Mouse (Mus musculus) forebrain, embryonic 11.5 days (tissue): ENCODE data around the gene Akap6. TPM values are rescaled to one million over a fixed set of nuclear protein-coding genes. Genes with fewer than 3 reads are reported as not detected.
A peak's percentile ranks its signal among the peaks of the same experiment; 100 is the strongest.

Experiments
- ATAC-seq: fragments of 200-750 bp; cut with Nextera tagmentation; replicated peaks from 2 replicates; pipeline ENCODE4 v1.8.0; 2017; ENCODE audit warnings: moderate TSS enrichment; ENCODE audit not compliant: low FRiP score
- DNase-seq: peaks from one replicate; pipeline ENCODE4 v3.0.0-alpha.2; 2017; ENCODE audit warnings: low spot score
- H3K27ac ChIP-seq: fragments of 300-500 bp; sonication (generic); 2 replicates; pipeline ENCODE4 v1.5.1; 2014; ENCODE audit warnings: low read depth, low read length
- H3K27me3 ChIP-seq: fragments of 300-500 bp; sonication (generic); 2 replicates; pipeline ENCODE4 v1.6.1; 2014; ENCODE audit warnings: mild to moderate bottlenecking, low read length, mixed read lengths; ENCODE audit not compliant: control insufficient read depth, insufficient read depth
- H3K36me3 ChIP-seq: fragments of 300-500 bp; sonication (generic); 2 replicates; pipeline ENCODE4 v1.6.1; 2014; ENCODE audit warnings: mild to moderate bottlenecking, low read length, moderate library complexity, mixed read lengths; ENCODE audit not compliant: control insufficient read depth, insufficient read depth
- H3K4me1 ChIP-seq: fragments of 300-500 bp; sonication (generic); replicated peaks from 2 replicates; pipeline ENCODE4 v1.6.1; 2014; ENCODE audit warnings: low read length, mixed read lengths; ENCODE audit not compliant: control insufficient read depth, insufficient read depth
- H3K4me2 ChIP-seq: fragments of 300-500 bp; sonication (generic); 2 replicates; pipeline ENCODE4 v1.6.1; 2014; ENCODE audit warnings: low read depth, mild to moderate bottlenecking, low read length, moderate library complexity, mixed read lengths; ENCODE audit not compliant: severe bottlenecking
- H3K4me3 ChIP-seq: fragments of 300-500 bp; sonication (generic); 2 replicates; pipeline ENCODE4 v1.5.1; 2014; ENCODE audit warnings: low read depth, low read length
- H3K9ac ChIP-seq: fragments of 300-500 bp; sonication (generic); 2 replicates; pipeline ENCODE4 v1.6.1; 2014; ENCODE audit warnings: low read length
- H3K9me3 ChIP-seq: fragments of 300-500 bp; sonication (generic); 2 replicates; pipeline ENCODE4 v1.6.1; 2016; ENCODE audit warnings: low read length, mixed read lengths; ENCODE audit not compliant: control insufficient read depth
- WGBS: fragments of 180-500 bp; shearing (Covaris S2); extraction: QIAGEN DNeasy Blood & Tissue Kit; methylation state at CpG from one replicate; pipeline ENCODE4 v1.1.7; 2014; 5-methylcytosine and 5-hydroxymethylcytosine counted together
- polyA plus RNA-seq: library from polyadenylated mRNA; unstranded; fragments of >200 nt; fragmentation: Nextera tagmentation; extraction: Ambion mirVana; gene quantifications from 2 replicates; pipeline ENCODE4 v1.2.1, GENCODE M21; 2014

Akap6 gene
- polyA plus RNA-seq, 1 experiment from 2014 or later, result 13.2 TPM

DNA sequence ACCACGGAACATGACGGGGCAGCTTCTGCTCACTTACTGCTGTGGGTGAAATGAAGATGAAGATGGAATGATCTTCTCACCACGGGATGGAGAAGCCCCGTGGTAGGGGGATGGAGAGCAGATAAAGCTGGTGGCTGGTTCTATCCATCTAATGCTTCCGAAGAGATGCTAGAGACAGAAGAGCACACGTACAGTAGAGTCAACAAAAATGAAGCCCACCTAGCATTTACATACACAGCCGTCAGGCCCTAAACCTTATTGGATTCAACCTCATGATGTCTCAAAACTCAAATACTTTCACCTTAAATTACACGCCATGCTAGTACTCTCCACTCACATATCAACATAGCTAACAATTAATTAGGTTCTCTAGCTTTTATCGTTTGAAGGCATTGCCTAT lies 367.1 kb downstream of the Akap6 start:
- H3K4me2 ChIP-seq, result no peak overlapping the region; the same call in 1 of the 2 replicates
- peak overlapping the region; percentile 50; the same call in 1 of the 2 replicates for H3K27ac ChIP-seq
- no peak overlapping the region for H3K9ac ChIP-seq
- no peaks in the 10 kb centered on the region for H3K9me3 ChIP-seq
- DNase-seq (no peak), ATAC-seq (no peak)
- H3K4me1 ChIP-seq, result peaks cover 13% of the 10 kb centered on the region; the same call in 1 of the 2 replicates
- no peaks in the 10 kb centered on the region for H3K27me3 ChIP-seq
- 59% methylated on average over 9 of the region's 9 CpGs for WGBS
- H3K36me3 ChIP-seq, result no peaks in the 10 kb centered on the region
- H3K4me3 ChIP-seq, result no peak overlapping the region

DNA sequence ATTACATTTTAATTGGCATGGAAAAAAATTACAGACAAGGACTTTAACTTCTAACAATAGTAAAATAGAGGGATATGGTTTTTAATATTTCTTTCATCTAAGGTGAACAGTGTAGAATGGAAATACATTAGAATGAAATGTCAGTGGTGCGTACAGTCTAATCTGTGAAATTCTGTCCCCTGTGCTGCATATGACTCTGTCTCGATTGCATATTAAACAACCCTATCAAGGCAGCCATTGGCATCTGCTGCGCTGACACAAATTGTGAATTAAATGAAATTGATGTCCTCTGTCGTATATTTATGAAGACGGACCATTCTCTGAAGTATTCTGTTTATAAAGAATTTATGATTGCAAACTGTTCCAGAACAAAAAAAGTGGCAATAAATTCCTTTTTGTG lies 371.7 kb downstream of the Akap6 start:
- no peaks in the 10 kb centered on the region for H3K9me3 ChIP-seq
- peaks cover 3% of the 10 kb centered on the region; the same call in 1 of the 2 replicates for H3K4me1 ChIP-seq
- H3K27ac ChIP-seq, result no peak overlapping the region
- no peak overlapping the region for H3K4me3 ChIP-seq
- H3K9ac ChIP-seq, result no peak overlapping the region
- WGBS, result 79% methylated on average over 5 of the region's 5 CpGs
- H3K36me3 ChIP-seq, result no peaks in the 10 kb centered on the region
- no peaks in the 10 kb centered on the region for H3K27me3 ChIP-seq
- H3K4me2 ChIP-seq, result no peak overlapping the region
- no peak for ATAC-seq
- DNase-seq, result no peak

DNA sequence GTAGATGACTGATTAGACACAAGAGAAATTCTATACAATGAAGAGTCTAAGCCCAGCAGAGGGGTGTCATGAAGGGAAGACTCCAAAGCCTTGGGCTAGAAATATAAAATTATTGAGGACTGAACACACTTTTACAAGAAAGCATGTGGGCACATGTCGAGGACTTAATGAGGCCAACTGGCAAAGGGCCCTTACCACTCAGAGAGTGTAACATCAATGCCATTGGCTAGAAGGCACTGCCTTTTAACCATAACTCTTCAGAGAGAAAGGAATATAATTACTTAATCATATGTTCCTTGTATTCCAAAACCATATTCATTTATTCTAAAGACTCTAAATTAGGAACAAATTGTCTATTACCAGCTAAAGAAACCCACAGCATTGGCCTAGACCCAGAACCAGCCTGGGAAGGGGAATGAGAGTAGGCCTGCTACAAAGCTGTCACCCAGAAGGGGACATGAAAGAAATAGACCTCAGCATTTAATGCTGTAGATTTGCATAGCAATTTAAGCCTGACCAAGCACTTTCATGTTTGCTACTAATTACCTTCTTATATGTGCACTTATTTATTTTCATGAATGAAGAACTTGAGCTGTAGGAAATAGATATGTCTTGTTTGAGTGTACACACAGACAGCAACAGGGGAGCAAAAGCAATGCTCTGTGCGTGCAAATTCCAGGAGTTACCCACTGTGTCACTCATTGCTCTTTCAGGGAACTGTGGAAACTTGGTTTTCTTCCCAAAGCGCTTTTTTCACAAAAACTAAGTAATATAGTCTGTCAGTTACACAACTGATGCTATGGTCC lies 377.6 kb downstream of the Akap6 start:
- no peak overlapping the region for H3K27ac ChIP-seq
- H3K9me3 ChIP-seq, result no peaks in the 10 kb centered on the region
- WGBS, result 84% methylated on average over 3 of the region's 3 CpGs
- no peaks in the 10 kb centered on the region for H3K27me3 ChIP-seq
- H3K4me1 ChIP-seq, result no peaks in the 10 kb centered on the region
- ATAC-seq (no peak), DNase-seq (no peak)
- no peaks in the 10 kb centered on the region for H3K36me3 ChIP-seq
- no peak overlapping the region for H3K9ac ChIP-seq
- H3K4me2 ChIP-seq, result no peak overlapping the region
- no peak overlapping the region for H3K4me3 ChIP-seq

DNA sequence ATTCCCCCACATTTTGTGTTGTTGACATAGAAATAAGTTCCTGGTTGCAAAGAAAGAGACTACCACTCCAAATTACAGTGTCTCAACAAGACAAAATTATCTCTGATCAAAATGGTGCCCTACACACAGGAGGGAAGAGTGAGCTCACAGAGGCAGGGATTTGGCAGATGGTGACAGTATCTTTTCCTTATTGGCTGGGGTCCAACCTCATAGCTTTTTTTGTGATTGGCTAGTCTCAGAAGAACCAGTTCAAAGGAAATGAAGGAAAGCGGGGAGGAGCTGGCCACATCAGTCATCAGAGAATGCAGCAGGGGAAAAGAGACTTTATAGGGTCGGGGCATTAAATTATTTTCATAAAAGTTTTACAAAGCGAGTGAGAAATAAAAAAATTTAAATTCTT lies 386.6 kb downstream of the Akap6 start:
- Histone ChIP-seq H3K9ac (no peak overlapping the region), H3K9me3 (no peaks in the 10 kb centered on the region), H3K27me3 (no peaks in the 10 kb centered on the region), H3K27ac (no peak overlapping the region), H3K4me2 (no peak overlapping the region), H3K4me1 (no peaks in the 10 kb centered on the region), H3K4me3 (no peak overlapping the region), H3K36me3 (no peaks in the 10 kb centered on the region)
- DNase-seq (no peak), ATAC-seq (no peak)
- 82% methylated on average over 3 of the region's 3 CpGs for WGBS

DNA sequence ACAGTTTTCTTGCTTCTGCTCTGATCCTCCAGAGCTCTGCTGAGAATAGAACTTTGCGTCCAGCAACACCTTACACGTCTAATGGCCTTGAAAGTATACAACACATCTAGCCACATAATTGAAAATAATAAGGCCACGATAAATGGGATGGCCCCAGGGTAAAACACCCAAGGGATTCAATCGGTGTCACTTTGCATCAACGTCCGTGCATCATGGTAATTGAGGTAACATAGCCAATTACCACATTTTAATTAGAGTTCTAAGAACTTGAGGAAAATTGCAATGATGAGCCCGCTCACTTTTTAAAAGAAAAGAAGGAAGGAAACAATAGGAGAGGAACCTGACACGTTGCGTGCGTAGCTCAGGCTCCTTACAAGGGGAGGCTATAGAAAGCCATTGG lies 413.1 kb downstream of the Akap6 start:
- WGBS, result 51% methylated on average over 10 of the region's 10 CpGs
- no peaks in the 10 kb centered on the region for H3K36me3 ChIP-seq
- H3K4me2 ChIP-seq, result no peak overlapping the region
- ATAC-seq (0 out of 2 replicates have a peak, but pooled peaks have one; percentile 46), DNase-seq (no peak)
- no peaks in the 10 kb centered on the region for H3K27me3 ChIP-seq
- H3K9me3 ChIP-seq, result no peaks in the 10 kb centered on the region
- H3K4me1 ChIP-seq, result no peaks in the 10 kb centered on the region
- H3K27ac ChIP-seq, result no peak overlapping the region
- H3K9ac ChIP-seq, result no peak overlapping the region
- H3K4me3 ChIP-seq, result no peak overlapping the region

DNA sequence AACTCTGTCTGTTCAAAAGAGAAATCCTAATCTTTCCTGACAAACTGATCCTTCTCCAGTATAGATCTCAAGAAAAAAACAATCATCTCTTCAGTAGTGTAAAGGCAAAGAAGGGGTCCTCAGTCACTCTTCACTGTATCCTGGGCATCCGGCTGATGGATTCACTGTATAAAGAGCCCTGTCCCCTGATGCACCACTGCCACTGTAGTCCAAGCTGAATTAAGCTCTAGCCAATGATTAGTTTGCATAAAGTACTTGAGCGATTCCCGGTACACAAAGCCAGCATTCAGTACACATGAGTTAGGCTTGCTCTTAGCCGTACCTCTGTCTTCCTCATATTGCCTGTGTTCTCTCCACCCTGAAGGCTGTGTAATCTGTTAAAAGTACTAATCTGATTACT lies 420.2 kb downstream of the Akap6 start:
- Histone ChIP-seq H3K9me3 (peaks cover 3% of the 10 kb centered on the region; the same call in 1 of the 2 replicates), H3K9ac (no peak overlapping the region; the same call in 1 of the 2 replicates), H3K4me2 (no peak overlapping the region), H3K4me1 (peaks cover 9% of the 10 kb centered on the region), H3K4me3 (no peak overlapping the region), H3K27me3 (no peaks in the 10 kb centered on the region), H3K36me3 (no peaks in the 10 kb centered on the region), H3K27ac (no peak overlapping the region)
- ATAC-seq (0 out of 2 replicates have a peak, but pooled peaks have one; percentile 27), DNase-seq (no peak)
- 12% methylated on average over 4 of the region's 4 CpGs for WGBS

DNA sequence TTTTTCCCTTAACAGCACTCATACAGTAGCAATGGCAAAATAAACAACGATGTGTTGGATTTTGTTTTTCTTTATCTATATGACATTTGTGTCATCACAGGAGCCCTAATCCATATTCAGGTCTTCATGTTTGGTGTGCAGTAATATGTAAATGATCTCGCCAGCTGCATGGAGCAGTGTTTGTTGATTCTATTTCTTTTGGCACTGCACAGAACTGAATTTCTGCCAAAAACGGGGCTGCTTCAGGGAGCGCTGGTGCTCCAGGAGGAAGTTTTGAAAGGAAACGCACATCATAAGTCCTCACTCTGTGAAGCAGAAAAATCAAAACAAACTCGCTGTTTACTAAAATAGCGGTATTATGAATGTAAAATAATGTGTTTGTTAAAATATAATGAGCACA lies 424.9 kb downstream of the Akap6 start:
- H3K4me3 ChIP-seq, result no peak overlapping the region
- peaks cover 3% of the 10 kb centered on the region; the same call in 1 of the 2 replicates for H3K9me3 ChIP-seq
- WGBS, result 61% methylated on average over 7 of the region's 7 CpGs
- ATAC-seq (no peak), DNase-seq (no peak)
- H3K4me2 ChIP-seq, result no peak overlapping the region
- no peak overlapping the region for H3K9ac ChIP-seq
- H3K27ac ChIP-seq, result peak overlapping the region; percentile 55
- no peaks in the 10 kb centered on the region for H3K27me3 ChIP-seq
- peaks cover 11% of the 10 kb centered on the region for H3K4me1 ChIP-seq
- no peaks in the 10 kb centered on the region for H3K36me3 ChIP-seq

DNA sequence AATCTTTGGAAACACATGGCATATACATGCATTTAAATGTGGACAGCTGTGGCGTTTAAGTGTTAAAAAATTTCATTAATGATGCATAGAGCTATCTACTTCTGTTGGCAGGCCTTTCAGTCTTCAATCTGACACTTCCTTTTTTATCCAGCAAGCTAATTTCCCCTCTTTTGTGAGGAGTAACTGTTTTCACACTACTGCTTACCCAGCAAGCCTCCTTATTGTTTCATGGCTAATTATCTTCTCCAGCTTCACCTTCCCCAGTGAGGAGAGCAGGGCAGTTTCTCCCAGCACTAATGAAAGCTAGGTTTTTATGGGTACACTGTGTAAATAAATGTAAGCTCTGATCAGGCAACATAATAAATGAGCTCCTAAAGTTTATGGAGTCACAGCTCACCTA lies 425.5 kb downstream of the Akap6 start:
- Histone ChIP-seq H3K27me3 (no peaks in the 10 kb centered on the region), H3K9ac (no peak overlapping the region), H3K4me1 (peaks cover 6% of the 10 kb centered on the region), H3K4me2 (no peak overlapping the region), H3K36me3 (no peaks in the 10 kb centered on the region), H3K9me3 (peaks cover 3% of the 10 kb centered on the region; the same call in 1 of the 2 replicates), H3K4me3 (no peak overlapping the region), H3K27ac (peak overlapping the region; percentile 55)
- ATAC-seq (no peak; the same call in 1 of the 2 replicates), DNase-seq (no peak)
- 15% methylated on average over 1 of the region's 1 CpGs for WGBS

DNA sequence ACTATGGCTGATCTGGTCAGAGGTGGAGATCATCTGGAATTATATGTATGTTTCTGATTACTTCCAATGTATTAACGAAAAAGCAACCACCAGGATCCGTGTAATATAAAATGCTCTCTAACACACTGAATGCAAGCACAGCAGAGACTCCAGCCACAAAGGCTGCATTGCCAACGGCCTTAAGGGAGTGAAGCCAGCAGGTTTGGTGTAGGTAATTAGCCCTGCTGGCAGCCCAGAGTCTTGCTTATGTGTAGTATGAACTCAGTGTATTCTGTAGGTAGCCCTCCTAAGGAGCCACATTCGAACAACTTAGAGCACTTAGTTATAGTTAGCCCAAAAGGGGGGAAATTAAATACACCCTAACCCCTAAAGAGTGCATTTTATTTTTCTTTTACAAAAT lies 426.1 kb downstream of the Akap6 start:
- no peak; the same call in 1 of the 2 replicates for ATAC-seq
- 49% methylated on average over 4 of the region's 4 CpGs for WGBS
- Histone ChIP-seq H3K9ac (no peak overlapping the region), H3K36me3 (no peaks in the 10 kb centered on the region), H3K9me3 (peaks cover 3% of the 10 kb centered on the region; the same call in 1 of the 2 replicates), H3K4me3 (no peak overlapping the region), H3K27ac (peak overlapping the region; percentile 32; the same call in 1 of the 2 replicates), H3K4me1 (peaks cover 6% of the 10 kb centered on the region), H3K4me2 (no peak overlapping the region), H3K27me3 (no peaks in the 10 kb centered on the region)
- no peak for DNase-seq
